Mouse (Mus musculus) MEL (cell line): ENCODE data around the gene Tmem91.
A peak's percentile ranks its signal among the peaks of the same experiment; 100 is the strongest.

Source experiments
- BHLHE40 ChIP-seq: IDR thresholded peaks from 2 replicates; pipeline ENCODE4 v1.6.1; 2012; ENCODE audit warnings: low read depth, mild to moderate bottlenecking, inconsistent platforms, low read length, improper control_type of control experiment, borderline replicate concordance
- CTCF ChIP-seq, 3 experiments: IDR thresholded peaks in 2 of 3; conservative IDR thresholded peaks in 1 of 3; 2 replicates each; pipeline ENCODE4 v1.5.1; 2011 to 2012; ENCODE audit warnings: low read length in 3 of 3, low read depth in 2 of 3, mild to moderate bottlenecking in 2 of 3, improper control_type of control experiment in 1 of 3, inconsistent platforms in 1 of 3, mixed read lengths in 1 of 3, moderate library complexity in 1 of 3; ENCODE audit not compliant: control insufficient read depth in 1 of 3, insufficient read depth in 1 of 3, poor library complexity in 1 of 3, severe bottlenecking in 1 of 3
- E2F4 ChIP-seq: IDR thresholded peaks from 2 replicates; pipeline ENCODE4 v1.6.1; 2011; ENCODE audit warnings: low read depth, low read length, improper control_type of control experiment, borderline replicate concordance
- EP300 ChIP-seq, 2 experiments: IDR thresholded peaks; 2 replicates each; pipeline ENCODE4 v1.6.1; 2011; ENCODE audit warnings: improper control_type of control experiment in 2 of 2, low read length in 2 of 2, low read depth in 1 of 2, mild to moderate bottlenecking in 1 of 2
- ETS1 ChIP-seq: IDR thresholded peaks from 2 replicates; pipeline ENCODE4 v1.6.1; 2012; ENCODE audit warnings: low read depth, mild to moderate bottlenecking, inconsistent platforms, low read length, improper control_type of control experiment, moderate library complexity
- KAT2A ChIP-seq: conservative IDR thresholded peaks from 2 replicates; pipeline ENCODE4 v1.6.1; 2012; ENCODE audit warnings: low read depth, low read length, improper control_type of control experiment, inconsistent platforms
- MAFK ChIP-seq: IDR thresholded peaks from 2 replicates; pipeline ENCODE4 v1.6.1; 2011; ENCODE audit warnings: low read depth, mild to moderate bottlenecking, low read length, improper control_type of control experiment, borderline replicate concordance
- NRF1 ChIP-seq: IDR thresholded peaks from 2 replicates; pipeline ENCODE4 v1.6.1; 2014; ENCODE audit warnings: low read depth, mild to moderate bottlenecking, inconsistent platforms, low read length, improper control_type of control experiment, moderate library complexity; ENCODE audit not compliant: poor library complexity, insufficient read depth, severe bottlenecking
- SMC3 ChIP-seq: IDR thresholded peaks from 2 replicates; pipeline ENCODE4 v1.6.1; 2011; ENCODE audit warnings: low read depth, low read length, improper control_type of control experiment
- TAL1 ChIP-seq: IDR thresholded peaks from 2 replicates; pipeline ENCODE4 v1.6.1; 2012; ENCODE audit warnings: mild to moderate bottlenecking, inconsistent platforms, low read length, moderate library complexity, mixed read lengths
- ZKSCAN1 ChIP-seq: IDR thresholded peaks from 2 replicates; pipeline ENCODE4 v1.6.1; 2012; ENCODE audit warnings: low read depth, mild to moderate bottlenecking, inconsistent platforms, low read length, improper control_type of control experiment, moderate library complexity

DNA sequence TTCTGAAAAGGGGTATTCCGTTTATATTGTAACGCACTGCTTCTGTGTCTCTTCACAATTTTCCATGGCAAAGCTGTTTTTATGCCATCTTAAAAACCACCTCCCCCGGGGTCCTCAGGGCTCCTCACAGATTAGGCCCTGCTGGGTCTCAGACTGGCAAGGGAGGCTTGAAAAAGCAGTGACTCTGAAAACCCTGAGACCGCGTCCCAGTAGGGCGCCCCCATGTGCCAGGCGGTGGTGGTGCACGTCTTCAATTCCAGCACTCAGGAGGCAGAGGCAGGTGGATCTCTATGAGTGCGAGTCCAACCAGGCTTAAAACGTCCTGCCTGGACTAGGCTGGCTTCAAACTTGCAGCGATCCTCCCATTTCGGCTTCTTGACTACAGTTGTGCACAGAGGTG is 25.8 kb upstream of the Tmem91 start:
- TF ChIP-seq CTCF (IDR thresholded peaks at IDR 0.05 in 2 of 3, conservative IDR thresholded peaks at IDR 0.05 in 1 of 3; ENCODE audit: control insufficient read depth in 1 of 3, insufficient read depth in 1 of 3, low read depth in 2 of 3, low read length in 3 of 3, poor library complexity in 1 of 3, severe bottlenecking in 1 of 3), result peak; percentile 45 to 65 (median 48)
- no peak for TF ChIP-seq TAL1
- TF ChIP-seq EP300 (IDR thresholded peaks at IDR 0.05; ENCODE audit: low read depth in 1 of 2, low read length in 2 of 2), result no peak
- no peak for TF ChIP-seq SMC3
- TF ChIP-seq NRF1, result no peak
- TF ChIP-seq E2F4, result no peak
- TF ChIP-seq BHLHE40, result no peak
- no peak for TF ChIP-seq MAFK
- TF ChIP-seq KAT2A, result no peak
- TF ChIP-seq ZKSCAN1, result no peak
- no peak for TF ChIP-seq ETS1
